Mouse (Mus musculus) c-Kit-negative CD71-positive TER-119-positive erythroid progenitor cells, embryonic 14.5 days (primary cell): Measurements from ENCODE around the gene Armh3.

ENCODE experiments used
- DNase-seq: peaks from one replicate; pipeline ENCODE4 v3.0.0-alpha.2; 2013; ENCODE audit warnings: low read depth, low spot score

Gene Armh3

DNA sequence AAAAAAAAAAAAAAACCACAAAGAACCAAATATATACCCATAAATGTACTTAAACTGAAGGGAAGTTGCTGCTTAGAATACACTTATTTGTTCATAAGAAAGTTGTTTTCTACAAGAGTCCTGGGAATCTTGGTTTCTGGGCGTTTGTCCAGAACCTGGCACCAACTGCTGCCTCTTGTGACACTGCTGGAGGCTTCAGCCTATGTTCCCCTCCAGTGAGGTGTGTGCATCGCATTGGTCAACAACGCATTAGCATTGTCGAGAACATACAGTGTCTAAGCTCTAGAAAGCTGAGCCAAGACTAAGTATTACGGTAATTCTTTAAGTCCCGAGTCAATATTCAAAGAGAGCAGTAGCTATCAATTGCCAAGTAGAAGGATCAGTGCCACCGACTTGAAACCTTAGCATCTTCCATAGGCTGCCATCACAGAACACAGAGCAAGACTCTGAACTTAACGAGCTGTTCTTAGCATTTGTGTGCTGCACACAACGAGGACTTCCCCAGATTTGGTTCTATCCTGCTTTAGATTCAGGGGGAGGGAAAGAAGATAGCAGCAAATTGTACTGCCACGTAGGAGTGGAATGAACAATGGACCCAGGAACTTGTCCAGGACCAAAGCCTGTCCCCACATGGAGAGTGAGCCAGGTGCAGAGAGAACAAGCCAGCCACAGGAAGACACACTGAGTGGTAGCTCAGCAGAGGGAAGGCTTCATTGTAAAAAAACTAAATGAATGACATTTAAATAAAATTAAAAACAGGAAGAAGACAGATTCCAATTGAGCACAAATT lies 86.9 kb downstream of the Armh3 start:
- DNase-seq: no peak

DNA sequence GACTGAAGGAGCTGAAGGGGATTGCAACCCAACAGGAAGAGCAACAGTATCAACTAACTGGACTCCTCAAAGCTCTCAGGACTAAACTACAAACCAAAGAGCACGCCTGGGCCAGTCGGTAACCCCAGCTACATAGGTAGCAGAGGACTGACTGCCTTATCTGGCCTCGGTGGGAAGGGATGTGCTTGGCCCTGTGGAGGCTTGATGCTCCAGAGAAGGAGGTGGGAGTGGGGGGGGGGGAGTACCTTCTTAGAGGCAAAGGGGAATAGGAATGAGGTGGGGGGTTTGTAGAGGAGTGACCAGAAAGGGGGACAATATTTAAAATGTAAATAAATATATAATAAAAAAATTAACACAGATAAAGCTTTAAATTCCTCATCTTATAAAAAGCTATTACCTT lies 90.0 kb downstream of the Armh3 start:
- no peak for DNase-seq

DNA sequence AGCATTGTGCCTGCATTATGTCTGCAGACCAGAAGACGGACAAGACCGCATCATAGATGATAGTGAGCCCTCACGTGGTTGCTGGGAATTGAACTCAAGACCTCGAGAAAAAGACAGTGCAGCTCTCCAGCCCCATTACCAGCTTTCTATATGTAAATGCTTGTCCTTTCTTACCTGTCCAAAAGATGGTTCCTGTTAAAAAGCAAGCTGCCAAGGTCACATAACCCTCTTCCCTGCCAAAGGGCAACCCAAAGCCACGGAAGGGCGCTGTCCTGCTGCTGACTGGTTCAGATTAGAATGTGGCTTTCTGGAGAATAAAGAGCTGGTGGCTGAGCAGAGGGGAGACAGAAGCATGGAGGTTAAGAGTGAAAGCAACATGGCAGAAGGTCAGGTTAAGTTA lies 90.9 kb downstream of the Armh3 start:
- no peak for DNase-seq

DNA sequence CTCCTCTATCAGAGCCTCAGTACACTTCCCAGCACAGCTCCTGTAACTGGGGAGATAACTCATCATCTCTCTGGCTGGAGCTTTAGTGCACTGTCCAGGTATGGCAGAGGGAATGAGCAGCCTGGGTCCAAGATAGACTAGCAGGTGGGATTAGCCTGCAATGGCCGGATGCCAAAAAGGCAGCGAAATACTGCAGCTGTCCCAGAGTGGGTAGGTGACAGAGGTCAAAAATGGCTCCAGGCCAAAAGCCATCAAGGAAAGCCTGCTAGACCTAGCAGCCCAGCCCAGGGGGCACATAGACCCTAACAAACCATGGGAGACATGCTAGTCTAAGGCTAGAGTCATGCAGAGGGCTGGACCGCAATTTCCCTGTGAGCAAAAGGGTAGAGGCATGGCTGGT lies 94.4 kb downstream of the Armh3 start:
- no peak for DNase-seq

- DNase-seq: no peak
These were observed 95.8 kb downstream of the Armh3 start for GRCm38 (mm10) chr19:45902390-45903035.

GRCm38 (mm10) chr19:45900836-45901235 lies 97.5 kb downstream of the Armh3 start:
- no peak for DNase-seq

DNA sequence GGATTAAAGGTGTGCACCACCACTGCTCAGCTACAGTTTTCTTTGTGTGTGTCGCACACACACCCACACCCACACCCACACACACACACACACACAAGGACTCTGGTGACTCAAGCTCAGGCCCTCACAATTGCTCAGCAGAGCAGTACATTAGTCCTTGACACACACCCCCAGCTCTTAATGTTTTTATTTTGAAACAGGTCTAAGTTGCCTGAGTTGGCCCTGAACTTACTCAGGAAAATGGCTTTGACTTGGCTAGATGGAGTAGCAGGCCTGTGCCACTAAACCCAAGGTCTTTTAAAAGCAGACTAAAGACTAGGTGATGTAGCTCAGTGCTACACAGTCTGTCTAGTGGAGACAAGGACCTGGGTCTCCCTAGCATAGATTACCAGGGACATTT lies 102.6 kb downstream of the Armh3 start:
- no peak for DNase-seq

DNA sequence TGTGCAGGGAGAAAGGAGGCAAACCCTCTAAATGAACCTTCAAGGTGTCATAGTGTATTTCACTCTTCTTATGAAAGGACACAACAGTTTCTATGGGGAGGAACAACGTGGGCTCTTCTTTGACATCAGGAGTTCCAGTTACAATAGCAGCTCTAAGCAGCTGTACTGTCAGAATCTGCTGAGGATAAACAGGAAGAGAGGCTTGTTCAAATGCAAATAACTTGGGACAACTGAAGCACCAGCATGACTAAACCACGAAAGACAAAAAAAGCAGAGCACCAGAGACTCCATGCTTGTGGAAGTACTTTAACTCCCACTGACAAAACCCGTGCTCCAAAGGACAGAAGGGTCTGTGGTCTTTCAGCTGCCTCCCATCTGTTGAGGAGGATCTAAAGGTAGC lies 116.2 kb downstream of the Armh3 start:
- DNase-seq: no peak

- DNase-seq: no peak
These were observed 125.0 kb downstream of the Armh3 start for GRCm38 (mm10) chr19:45873320-45873719.

GRCm38 (mm10) chr19:45855284-45855920 lies 142.9 kb downstream of the Armh3 start:
- no peak for DNase-seq

DNA sequence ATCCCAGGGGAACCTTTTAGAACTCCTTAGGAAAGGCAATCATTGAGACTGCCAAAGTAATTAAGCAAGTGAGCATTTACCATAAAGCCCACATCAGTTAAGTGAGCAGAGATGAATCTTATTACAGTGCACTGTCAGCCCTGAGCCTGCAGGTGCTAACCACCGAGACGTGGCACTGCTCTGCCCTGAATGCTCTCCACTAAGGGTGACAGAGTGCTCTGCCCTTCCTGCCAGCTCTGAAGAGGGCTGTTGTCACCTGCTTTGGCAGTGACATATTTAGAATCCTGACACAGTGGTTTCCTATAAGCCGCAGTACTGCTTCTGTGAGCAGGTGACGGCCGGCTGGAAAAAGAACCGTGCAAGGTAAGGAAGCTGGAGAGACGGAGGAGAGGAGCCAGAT lies 143.8 kb downstream of the Armh3 start:
- no peak for DNase-seq

DNA sequence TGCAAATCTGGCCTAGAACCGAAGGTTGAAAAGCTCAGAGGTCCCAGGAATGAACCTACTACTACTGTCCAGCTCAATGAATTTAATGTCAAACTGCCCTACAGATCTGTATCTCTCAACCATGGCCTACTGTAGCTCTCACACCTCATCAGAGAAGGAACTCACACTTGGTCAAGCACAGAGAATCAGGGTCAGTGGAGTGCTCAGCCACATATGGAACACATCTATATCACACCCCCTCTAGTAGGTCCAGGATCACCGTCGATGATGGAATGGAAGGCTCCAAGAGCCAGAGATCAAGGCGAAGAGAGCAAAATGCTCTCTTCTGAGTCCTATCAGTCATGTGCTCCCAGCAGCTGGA lies 150.6 kb downstream of the Armh3 start:
- no peak for DNase-seq

- DNase-seq: no peak
These were observed 151.1 kb downstream of the Armh3 start for GRCm38 (mm10) chr19:45847016-45847732.

DNA sequence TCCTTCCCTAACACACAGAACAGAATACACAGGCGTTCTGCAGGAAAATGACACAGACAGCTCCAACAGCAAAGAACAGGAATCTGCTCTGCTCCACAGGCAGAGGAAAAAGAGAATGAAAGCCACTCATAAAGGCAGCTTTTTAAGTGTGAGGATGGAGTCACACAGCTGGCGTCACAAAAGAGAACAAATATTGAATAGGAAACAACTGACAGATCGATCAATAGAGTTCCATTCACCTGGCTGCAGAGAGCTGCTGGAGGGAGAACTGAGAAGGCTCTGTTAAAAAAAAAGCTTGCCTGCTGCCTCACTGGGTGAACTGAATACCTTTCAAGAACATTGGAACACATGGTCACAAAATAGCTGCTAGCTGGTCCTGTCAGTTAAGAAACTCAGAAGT lies 154.1 kb downstream of the Armh3 start:
- no peak for DNase-seq

DNA sequence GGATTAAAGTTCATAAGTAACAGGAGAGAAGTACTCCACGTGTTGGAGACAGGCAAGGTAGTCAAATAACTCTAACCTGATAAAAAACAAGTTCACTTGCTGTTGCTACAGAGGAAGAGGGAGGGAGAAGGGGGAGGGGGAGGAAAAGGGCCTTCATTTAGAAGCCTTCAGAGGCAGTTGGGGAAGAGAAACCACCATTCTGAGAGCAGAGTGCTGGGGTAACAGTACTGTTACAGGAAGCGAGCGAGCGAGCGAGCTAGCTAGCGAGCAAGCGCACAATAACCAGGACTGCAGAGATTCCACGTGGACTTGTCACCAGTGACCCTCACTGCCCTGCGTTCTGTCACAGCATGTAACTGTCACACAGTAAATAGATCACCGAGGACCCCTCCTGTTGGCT lies 154.9 kb downstream of the Armh3 start:
- no peak for DNase-seq

DNA sequence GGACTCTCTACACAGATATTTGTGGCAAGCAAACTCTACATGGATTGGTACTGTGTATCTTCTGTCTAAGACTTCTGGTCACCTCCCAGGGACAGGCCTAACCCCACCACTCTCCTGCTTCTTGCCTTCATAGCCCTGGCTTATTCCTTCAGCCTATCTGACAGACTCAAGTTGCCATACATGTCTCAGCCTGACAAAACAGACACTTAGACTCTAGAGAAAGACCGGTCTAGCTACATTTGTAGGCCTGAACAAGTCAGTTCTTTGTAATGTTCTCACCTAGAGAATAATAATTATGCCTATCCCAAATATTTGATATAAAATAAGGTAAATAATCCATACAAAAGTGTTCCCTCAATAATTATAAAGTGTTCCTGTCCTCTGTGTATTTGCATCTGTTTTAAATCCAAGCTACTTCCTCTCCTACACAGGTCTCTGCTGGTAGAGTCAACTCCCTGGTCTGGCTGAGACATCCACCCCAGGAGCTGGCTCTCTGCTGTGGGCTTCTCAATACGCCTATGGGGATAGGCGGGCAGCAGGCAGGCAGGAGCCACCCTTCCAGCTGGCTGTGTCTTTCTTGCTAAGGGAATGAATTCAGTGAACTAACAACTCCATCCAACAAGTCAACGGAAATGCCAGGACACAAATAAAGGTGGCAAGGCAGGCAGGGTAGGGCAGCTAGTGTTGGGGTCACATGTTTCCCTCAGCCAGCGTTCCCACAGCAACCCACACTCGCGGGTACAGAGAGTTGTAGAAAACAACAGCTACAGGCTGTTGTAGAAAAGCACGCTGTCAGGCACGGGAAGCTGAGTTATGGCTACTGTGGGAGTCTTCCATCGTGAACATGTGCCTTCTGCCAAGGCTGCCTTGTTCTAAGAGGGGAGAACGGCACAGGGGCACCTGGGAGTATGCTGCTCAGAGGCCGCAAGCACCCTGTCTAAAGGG lies 161.0 kb downstream of the Armh3 start:
- no peak for DNase-seq

DNA sequence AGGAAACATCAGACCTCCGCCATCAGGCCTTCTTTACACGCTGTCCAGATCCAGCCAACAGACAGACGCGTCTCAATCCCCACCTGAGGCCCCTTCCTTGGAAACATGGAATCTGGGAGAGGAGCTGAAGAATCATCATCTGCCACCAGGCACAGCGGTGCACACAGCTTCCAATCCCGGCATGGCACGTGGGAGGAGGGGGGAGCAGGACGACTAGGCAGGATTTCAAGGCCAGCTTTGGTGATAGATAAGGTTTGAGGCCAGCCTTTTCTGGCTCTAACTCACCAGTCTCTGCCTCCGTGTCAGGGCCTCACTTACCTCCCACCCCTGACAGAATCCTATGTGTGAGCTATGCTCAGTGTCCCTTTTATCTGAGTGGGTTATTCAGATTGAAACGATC lies 162.8 kb downstream of the Armh3 start:
- DNase-seq: no peak

DNA sequence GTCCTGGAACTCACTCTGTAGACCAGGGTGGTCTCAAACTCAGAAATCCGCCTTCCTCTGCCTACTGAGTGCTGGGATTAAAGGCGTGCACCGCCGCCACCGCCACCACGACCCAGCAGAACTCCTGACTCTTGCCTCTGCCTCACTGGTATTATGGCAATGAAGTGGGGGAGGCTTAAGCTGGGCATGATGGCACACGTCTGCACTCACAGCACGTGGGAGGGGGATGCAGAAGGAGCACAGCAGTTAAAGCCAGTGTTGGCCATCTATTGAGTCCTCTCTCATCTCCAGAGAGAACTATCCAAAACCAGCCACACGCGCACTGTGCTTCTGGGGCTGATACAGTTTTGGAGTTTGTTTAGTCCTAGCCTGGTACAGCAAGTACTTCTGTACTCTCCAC lies 164.6 kb downstream of the Armh3 start:
- DNase-seq: no peak

DNA sequence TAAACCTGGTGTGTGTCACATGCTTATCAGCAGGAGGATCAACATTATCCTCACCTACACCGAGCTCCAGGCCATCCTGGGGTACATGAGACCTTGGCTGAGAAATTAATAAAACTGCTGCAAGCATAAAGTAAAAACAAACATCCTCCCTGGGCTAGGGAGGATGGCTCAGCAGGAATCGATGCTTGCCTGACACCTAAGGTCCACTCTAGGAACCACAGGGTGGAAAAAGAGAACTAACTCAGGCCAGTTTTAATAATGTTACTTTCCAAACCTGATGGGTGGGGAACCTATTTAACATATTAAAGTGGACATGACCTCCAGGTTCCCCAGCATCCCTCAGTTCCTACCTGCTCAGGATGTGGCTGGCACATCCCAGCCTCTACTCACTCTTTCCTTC lies 167.6 kb downstream of the Armh3 start:
- DNase-seq: no peak

DNA sequence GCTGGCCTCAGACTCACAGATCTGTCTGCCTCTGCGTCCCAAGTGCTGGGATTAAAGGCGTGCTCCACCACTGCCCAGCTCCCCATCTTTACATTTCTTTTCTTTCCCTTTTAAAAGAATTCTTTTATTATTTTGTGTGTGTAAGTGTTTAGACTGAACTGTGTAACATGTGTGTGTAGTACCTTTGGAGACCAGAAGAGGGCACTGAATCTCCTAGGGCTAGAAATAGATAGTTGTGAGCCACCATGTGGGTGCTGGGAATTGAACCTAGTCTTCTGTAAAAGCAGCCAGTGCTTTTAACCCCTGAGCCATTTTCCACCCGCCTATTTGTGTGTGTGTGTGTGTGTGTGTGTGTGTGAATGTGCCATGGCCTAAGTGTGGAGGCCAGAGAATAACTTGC lies 170.6 kb downstream of the Armh3 start:
- no peak for DNase-seq

DNA sequence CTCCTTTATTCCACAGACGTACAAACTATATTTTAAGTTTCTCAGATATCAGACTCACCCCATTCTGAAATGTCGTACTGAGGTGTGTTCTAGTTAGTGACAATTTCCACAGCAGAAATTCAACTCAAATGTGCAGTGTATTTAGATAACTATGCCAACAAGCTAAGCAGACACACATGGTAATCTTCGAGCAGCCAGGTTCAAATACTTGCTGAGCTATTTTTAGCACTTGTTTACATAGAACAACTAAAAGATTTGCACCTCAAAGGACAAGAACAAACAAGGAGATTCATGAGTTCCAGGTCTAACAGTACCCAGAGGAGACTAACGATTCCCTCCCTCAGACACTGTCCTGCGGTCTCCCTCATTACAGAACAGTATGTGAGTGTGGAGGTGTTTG lies 171.2 kb downstream of the Armh3 start:
- DNase-seq: no peak
